Mouse (Mus musculus) cortical plate, adult 2 months (tissue): ENCODE data around the gene Elfn1. TPM values are rescaled to one million over a fixed set of nuclear protein-coding genes. Genes with fewer than 3 reads are reported as not detected.
A peak's percentile ranks its signal among the peaks of the same experiment; 100 is the strongest.

Source experiments
- H3K27ac ChIP-seq: fragments of 200-500 bp; 2 replicates; pipeline ENCODE4 v1.5.1; 2012; ENCODE audit warnings: low read length, control low read depth, inconsistent platforms; ENCODE audit not compliant: insufficient read depth
- H3K4me1 ChIP-seq: fragments of 200-500 bp; 2 replicates; pipeline ENCODE4 v1.6.1; 2011; ENCODE audit warnings: low read length; ENCODE audit not compliant: control insufficient read depth, insufficient read depth
- H3K4me3 ChIP-seq: fragments of 200-500 bp; 2 replicates; pipeline ENCODE4 v1.5.1; 2011; ENCODE audit warnings: mild to moderate bottlenecking, low read length, control low read depth; ENCODE audit not compliant: insufficient read depth
- CTCF ChIP-seq: fragments of 200-500 bp; IDR thresholded peaks from 2 replicates; pipeline ENCODE4 v1.5.1; 2011; ENCODE audit warnings: mild to moderate bottlenecking, control low read depth, low read length; ENCODE audit not compliant: insufficient read depth; ENCODE audit errors: extremely low read depth
- POLR2A ChIP-seq: fragments of 200-500 bp; IDR thresholded peaks from 2 replicates; pipeline ENCODE4 v1.6.1; 2011; ENCODE audit warnings: mild to moderate bottlenecking, low read length, control low read depth; ENCODE audit not compliant: insufficient read depth; ENCODE audit errors: extremely low read depth
- polyA plus RNA-seq: library from polyadenylated mRNA; depleted of rRNA; stranded (reverse); fragments of >200 nt; gene quantifications from 2 replicates; pipeline ENCODE4 v1.2.3, GENCODE M21; 2012; rRNA removed

The Elfn1 gene
- 22.4 and 23.4 TPM in 2 replicates for polyA plus RNA-seq

- H3K4me3 ChIP-seq: peak within 1 kb of the TSS; percentile 42
- no peak within 1 kb of the TSS for H3K27ac ChIP-seq
- TF ChIP-seq POLR2A (no peak), CTCF (no peak)
- no peaks in the 10 kb centered on the region for H3K4me1 ChIP-seq
These were observed at the start of gene Elfn1 for GRCm38 (mm10) chr5:139907714-139908242. TSS of gene Elfn1 (plus strand) at chr5:139907943.

DNA sequence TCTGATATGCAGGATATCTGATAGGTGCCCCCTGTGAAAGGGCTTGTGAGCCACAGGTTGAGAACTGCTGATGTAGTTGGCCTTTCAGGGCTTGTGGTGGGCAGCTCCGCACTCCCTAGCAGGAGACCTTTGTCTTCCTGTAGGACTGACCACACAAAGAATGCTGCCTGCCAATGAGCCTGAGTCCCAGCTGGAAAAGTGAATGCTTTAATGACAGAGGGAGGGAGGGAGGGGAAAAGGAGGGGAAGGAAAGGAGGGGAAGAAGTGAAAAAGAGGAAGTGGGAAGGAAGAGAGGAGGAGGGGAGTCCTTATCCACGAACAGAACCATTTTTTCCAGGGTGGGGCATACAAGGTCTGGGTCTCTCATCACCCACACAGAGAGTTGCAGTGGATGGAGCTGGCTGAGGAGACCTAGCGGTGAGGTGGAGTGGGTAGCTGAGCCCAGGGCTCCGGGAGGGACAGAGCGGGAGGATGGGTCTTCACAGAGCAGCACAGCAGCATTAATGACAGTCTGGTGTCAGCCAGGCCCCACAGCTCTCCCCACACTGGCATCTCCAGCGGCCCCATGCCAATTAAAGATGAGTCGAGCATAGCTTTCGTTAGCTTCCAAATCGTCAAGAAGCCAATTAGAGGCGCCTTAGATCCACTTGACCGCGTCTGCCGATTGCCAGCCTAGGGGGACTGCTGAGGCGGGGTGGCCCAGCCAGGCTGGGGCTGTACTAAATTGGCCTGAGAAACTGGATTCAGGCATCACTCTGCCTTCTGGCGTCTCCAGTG is 47.2 kb upstream of the Elfn1 start:
- TF ChIP-seq POLR2A: no peak
- TF ChIP-seq CTCF: no peak
- H3K4me1 ChIP-seq: no peaks in the 10 kb centered on the region
- H3K4me3 ChIP-seq: no peak overlapping the region
- no peak overlapping the region for H3K27ac ChIP-seq

GRCm38 (mm10) chr5:139862759-139863158 is 45.0 kb upstream of the Elfn1 start:
- TF ChIP-seq POLR2A: no peak
- TF ChIP-seq CTCF: no peak
- Histone ChIP-seq H3K4me3 (no peak overlapping the region), H3K4me1 (no peaks in the 10 kb centered on the region), H3K27ac (no peak overlapping the region)

- Histone ChIP-seq H3K4me3 (no peak overlapping the region), H3K27ac (no peak overlapping the region), H3K4me1 (no peaks in the 10 kb centered on the region)
- TF ChIP-seq CTCF (no peak), POLR2A (no peak)
These were observed 36.9 kb upstream of the Elfn1 start for GRCm38 (mm10) chr5:139870886-139871285.

- no peak overlapping the region for H3K4me3 ChIP-seq
- no peaks in the 10 kb centered on the region for H3K4me1 ChIP-seq
- H3K27ac ChIP-seq: no peak overlapping the region
- TF ChIP-seq POLR2A: no peak
- no peak for TF ChIP-seq CTCF
These were observed 36.2 kb upstream of the Elfn1 start for GRCm38 (mm10) chr5:139871526-139871925.

- no peak overlapping the region for H3K4me3 ChIP-seq
- no peak for TF ChIP-seq CTCF
- no peak for TF ChIP-seq POLR2A
- H3K4me1 ChIP-seq: no peaks in the 10 kb centered on the region
- H3K27ac ChIP-seq: no peak overlapping the region
These were observed 30.2 kb upstream of the Elfn1 start for GRCm38 (mm10) chr5:139877563-139877962.

GRCm38 (mm10) chr5:139879694-139880093 is 28.0 kb upstream of the Elfn1 start:
- no peak for TF ChIP-seq CTCF
- TF ChIP-seq POLR2A: no peak
- no peak overlapping the region for H3K27ac ChIP-seq
- no peak overlapping the region for H3K4me3 ChIP-seq
- no peaks in the 10 kb centered on the region for H3K4me1 ChIP-seq

- TF ChIP-seq CTCF: no peak
- TF ChIP-seq POLR2A: no peak
- no peak overlapping the region for H3K4me3 ChIP-seq
- no peaks in the 10 kb centered on the region for H3K4me1 ChIP-seq
- H3K27ac ChIP-seq: no peak overlapping the region
These were observed 26.6 kb upstream of the Elfn1 start for GRCm38 (mm10) chr5:139881161-139881560.

DNA sequence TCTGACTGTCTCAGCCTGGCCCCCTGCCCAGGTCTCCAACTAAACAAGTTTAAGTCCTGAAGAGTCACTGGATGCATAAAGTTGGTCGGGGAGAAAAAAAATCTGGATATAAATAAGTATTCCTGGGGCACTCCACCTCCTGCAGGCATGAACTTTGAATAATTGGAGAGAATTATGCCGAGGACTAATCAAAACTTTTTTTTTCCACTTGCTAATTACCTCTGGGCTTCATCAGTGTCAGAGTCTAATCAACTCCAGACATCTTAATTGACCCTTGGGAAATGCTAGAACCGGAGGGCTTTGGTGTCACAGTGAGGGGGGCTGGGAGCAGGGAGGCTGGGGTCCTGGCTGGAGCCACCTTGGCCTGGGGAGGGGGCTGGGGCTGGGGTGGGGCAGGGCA is 19.1 kb upstream of the Elfn1 start:
- Histone ChIP-seq H3K4me3 (no peak overlapping the region), H3K4me1 (no peaks in the 10 kb centered on the region), H3K27ac (no peak overlapping the region)
- TF ChIP-seq POLR2A (no peak), CTCF (no peak)

GRCm38 (mm10) chr5:139889370-139889769 is 18.4 kb upstream of the Elfn1 start:
- TF ChIP-seq CTCF: no peak
- TF ChIP-seq POLR2A: no peak
- Histone ChIP-seq H3K27ac (no peak overlapping the region), H3K4me3 (no peak overlapping the region), H3K4me1 (no peaks in the 10 kb centered on the region)
